Mouse (Mus musculus) cerebellum, adult 2 months (tissue): Measurements from ENCODE around the gene Ehmt1.

Source experiments
- CTCF ChIP-seq: fragments of 200-500 bp; IDR thresholded peaks from 2 replicates; pipeline ENCODE4 v1.5.1; 2011; ENCODE audit warnings: low read depth, mild to moderate bottlenecking, control low read depth, low read length, moderate library complexity, borderline replicate concordance; ENCODE audit not compliant: insufficient read depth
- POLR2A ChIP-seq: fragments of 200-500 bp; IDR thresholded peaks from 2 replicates; pipeline ENCODE4 v1.6.1; 2011; ENCODE audit warnings: low read length, control low read depth, borderline replicate concordance; ENCODE audit not compliant: insufficient read depth

GRCm38 (mm10) chr2:24949421-24950188 is 30.2 kb upstream of the Ehmt1 start, which contains the start of gene Zmynd19:
- TF ChIP-seq POLR2A = peak; percentile 70
- TF ChIP-seq CTCF = no peak
